Mouse (Mus musculus) heart, postnatal 14 days (tissue): ENCODE measurements around the gene Gm1043. TPM values are rescaled to one million over a fixed set of nuclear protein-coding genes. Genes with fewer than 3 reads are reported as not detected.

Experiments used
- DNase-seq, 2 experiments: peaks; one replicate each; pipeline ENCODE4 v3.0.0; 2021 to 2022
- intact Hi-C: fragments of 180-260 bp; cut with DNase I; formaldehyde crosslinking; loops from one replicate; pipeline ENCODE4 v1.15.1; 2025
- total RNA-seq, 2 experiments: library from RNA; stranded (reverse); gene quantifications; 2 replicates each; pipeline ENCODE4 v1.2.3; 2021

Gm1043 gene
- total RNA-seq, 2 experiments from 2014 or later, result 0.02 TPM; not detected in 1

- no peak for DNase-seq
- intact Hi-C loops, result no loop called here
Measured at GRCm38 (mm10) chr5:37263816-37264215, 178.6 kb downstream of the Gm1043 start.

Other genes with a start within 250 kb of the Gm1043 start
- under 1 TPM; 0.10 to 0.12 TPM for gene Ppp2r2c, start 216.9 kb upstream of the Gm1043 start, total RNA-seq
- gene Wfs1, start 96.2 kb upstream of the Gm1043 start, total RNA-seq, result 10 to 100 TPM; 51.6 to 52.8 TPM
- gene Crmp1, start 156.6 kb downstream of the Gm1043 start, total RNA-seq, result 1 to 10 TPM; 1.1 to 4.2 TPM